Mouse (Mus musculus): Measurements from ENCODE around the gene Sstr5. TPM values are rescaled to one million over a fixed set of nuclear protein-coding genes. Genes with fewer than 3 reads are reported as not detected.

Gene Sstr5
- polyA plus RNA-seq, 1 experiment from 2014 or later = 0.76 TPM

DNA sequence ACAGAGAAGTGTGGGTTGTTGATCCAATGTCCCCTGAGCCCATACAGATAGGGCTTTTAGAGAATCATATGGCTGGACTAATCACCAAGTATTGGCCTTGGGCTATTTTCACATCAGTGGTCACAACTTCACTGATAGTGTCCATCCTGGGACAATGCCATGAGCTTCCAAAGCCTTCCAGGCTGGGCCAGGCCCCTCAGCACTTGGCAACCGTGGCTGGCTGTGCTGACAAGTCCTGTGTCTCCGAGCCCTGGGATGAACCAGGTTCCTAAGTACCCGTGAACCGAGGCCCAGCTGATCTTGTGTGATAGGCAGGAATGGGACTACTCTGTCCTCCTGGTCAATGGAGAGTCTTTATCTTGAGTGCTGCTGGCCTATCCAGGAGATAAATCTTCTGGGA, 33.0 kb downstream of the Sstr5 start:
- H3K4me1 ChIP-seq (replicated peaks; ENCODE audit: control insufficient read depth, insufficient read depth, low read length) = 0 out of 2 replicates have a peak, but pooled peaks cover 7% of the 10 kb centered on the region
- H3K36me3 ChIP-seq (replicated peaks; ENCODE audit: control insufficient read depth, insufficient read depth) = no peaks in the 10 kb centered on the region
- H3K4me3 ChIP-seq (replicated peaks; ENCODE audit: low read length) = no peak overlapping the region
- H3K9ac ChIP-seq = no peak overlapping the region
- no peak overlapping the region for H3K27ac ChIP-seq
- no peaks in the 10 kb centered on the region for H3K27me3 ChIP-seq (ENCODE audit: control insufficient read depth, insufficient read depth, low read length)
- 0 out of 2 replicates have a peak, but pooled peaks cover 3% of the 10 kb centered on the region for H3K9me3 ChIP-seq (ENCODE audit: control insufficient read depth, low read length)
- ATAC-seq (ENCODE audit: low FRiP score) = no peak
- no peak overlapping the region for H3K4me2 ChIP-seq (replicated peaks)
- no peak for DNase-seq (ENCODE audit: low spot score)
- 82% methylated on average over 4 of the region's 4 CpGs for WGBS

DNA sequence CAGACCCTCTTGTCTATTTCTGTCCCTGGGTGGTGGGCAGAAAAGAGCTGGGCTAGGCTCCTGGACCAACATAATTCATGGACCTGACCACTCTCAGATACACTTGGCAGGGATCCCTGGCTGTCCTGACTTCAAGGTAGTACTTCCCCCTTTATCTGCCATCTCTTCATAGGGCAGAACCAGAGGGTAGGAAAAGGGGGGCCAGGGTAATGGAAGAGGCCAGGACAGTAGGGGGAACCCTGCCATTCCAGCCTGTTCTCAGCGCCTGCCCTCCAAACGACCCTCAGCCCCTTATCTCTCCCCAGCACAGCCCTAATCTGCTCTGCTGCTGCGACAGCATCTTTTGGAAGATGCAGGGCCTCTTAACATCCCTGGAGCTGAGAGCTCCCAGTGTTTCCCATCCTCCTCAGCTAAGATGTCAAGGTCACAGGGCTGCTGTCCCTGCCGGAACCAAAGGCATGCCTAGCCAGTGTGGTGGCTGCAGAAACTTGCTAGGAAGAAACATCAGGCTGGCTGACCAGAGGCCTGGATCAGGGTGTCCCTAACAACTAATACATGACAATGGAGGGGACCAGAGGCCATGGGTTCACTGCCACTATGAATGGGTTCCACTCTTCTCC, 33.7 kb downstream of the Sstr5 start:
- 63% methylated on average over 4 of the region's 4 CpGs for WGBS
- Histone ChIP-seq H3K4me2 (replicated peaks) (no peak overlapping the region), H3K27ac (no peak overlapping the region), H3K9me3 (ENCODE audit: control insufficient read depth, low read length) (0 out of 2 replicates have a peak, but pooled peaks cover 3% of the 10 kb centered on the region), H3K9ac (no peak overlapping the region), H3K4me3 (replicated peaks; ENCODE audit: low read length) (no peak overlapping the region), H3K27me3 (ENCODE audit: control insufficient read depth, insufficient read depth, low read length) (no peaks in the 10 kb centered on the region), H3K4me1 (replicated peaks; ENCODE audit: control insufficient read depth, insufficient read depth, low read length) (0 out of 2 replicates have a peak, but pooled peaks cover 7% of the 10 kb centered on the region), H3K36me3 (replicated peaks; ENCODE audit: control insufficient read depth, insufficient read depth) (no peaks in the 10 kb centered on the region)
- DNase-seq (ENCODE audit: low spot score) (no peak), ATAC-seq (ENCODE audit: low FRiP score) (no peak)

DNA sequence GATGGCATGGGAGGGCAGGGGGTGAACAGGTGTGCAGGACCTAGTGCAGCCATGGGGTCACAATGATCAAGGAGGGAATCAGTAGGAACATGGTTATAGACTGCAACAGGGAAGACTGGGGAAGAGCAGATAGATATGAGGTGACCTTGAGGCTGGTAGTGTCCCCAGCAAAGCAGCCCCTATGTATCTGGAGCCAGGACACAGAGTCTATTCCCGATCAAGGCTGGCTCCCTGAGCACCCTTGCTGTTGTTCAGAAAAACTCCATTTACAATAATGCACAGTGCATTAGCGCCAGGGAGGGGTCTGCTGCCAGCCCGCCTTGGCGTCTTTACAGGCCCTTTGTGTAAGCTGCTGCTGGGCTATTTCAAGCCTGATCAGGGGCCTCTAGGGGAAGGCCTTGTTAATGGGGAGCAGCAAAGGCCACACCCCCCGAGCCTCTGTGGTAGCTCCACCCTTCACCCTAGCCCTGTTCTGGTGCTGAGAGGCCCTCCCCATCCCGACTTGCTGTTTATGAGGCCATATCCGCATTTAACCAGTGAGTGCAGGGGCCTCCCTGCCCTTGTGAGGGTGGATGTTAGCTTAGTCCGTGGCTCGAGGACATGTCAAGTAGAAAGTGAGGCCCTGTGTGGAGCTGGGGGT, 34.7 kb downstream of the Sstr5 start:
- H3K36me3 ChIP-seq (replicated peaks; ENCODE audit: control insufficient read depth, insufficient read depth) = no peaks in the 10 kb centered on the region
- DNase-seq (ENCODE audit: low spot score) = no peak

DNA sequence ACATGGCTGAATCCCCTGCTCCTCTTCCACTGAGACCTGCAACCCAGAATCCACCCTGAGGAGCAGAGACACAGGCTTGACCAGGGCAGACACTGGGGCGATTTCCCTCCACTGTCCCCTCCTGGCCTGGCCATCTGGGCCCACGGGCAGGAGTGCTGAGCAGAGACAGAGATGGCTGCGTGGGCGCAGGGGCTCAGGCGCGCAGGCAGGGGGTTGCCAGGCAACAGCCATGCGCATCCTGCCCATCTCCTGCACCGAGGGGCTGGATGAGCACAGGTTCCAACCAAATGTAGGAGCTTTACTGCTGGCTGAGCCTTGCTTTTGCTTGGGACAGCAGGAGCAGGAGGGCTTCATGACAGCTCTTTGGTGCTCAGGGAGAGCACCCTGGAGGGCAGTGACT, 40.5 kb downstream of the Sstr5 start:
- no peak overlapping the region for H3K4me2 ChIP-seq (replicated peaks)
- H3K9me3 ChIP-seq (ENCODE audit: control insufficient read depth, low read length) = 0 out of 2 replicates have a peak, but pooled peaks cover 3% of the 10 kb centered on the region
- 27% methylated on average over 8 of the region's 8 CpGs for WGBS
- H3K4me1 ChIP-seq (replicated peaks; ENCODE audit: control insufficient read depth, insufficient read depth, low read length) = 0 out of 2 replicates have a peak, but pooled peaks cover 11% of the 10 kb centered on the region
- no peak for ATAC-seq (ENCODE audit: low FRiP score)
- H3K27me3 ChIP-seq (ENCODE audit: control insufficient read depth, insufficient read depth, low read length) = no peaks in the 10 kb centered on the region
- H3K27ac ChIP-seq = no peak overlapping the region
- no peaks in the 10 kb centered on the region for H3K36me3 ChIP-seq (replicated peaks; ENCODE audit: control insufficient read depth, insufficient read depth)
- DNase-seq (ENCODE audit: low spot score) = no peak
- H3K4me3 ChIP-seq (replicated peaks; ENCODE audit: low read length) = no peak overlapping the region
- peak overlapping the region; percentile 31; the same call in 1 of the 2 replicates for H3K9ac ChIP-seq

More for the DNA sequence above, 34.7 kb downstream of the Sstr5 start:
- H3K4me1 ChIP-seq (replicated peaks; ENCODE audit: control insufficient read depth, insufficient read depth, low read length) = 0 out of 2 replicates have a peak, but pooled peaks cover 7% of the 10 kb centered on the region
- 20% methylated on average over 9 of the region's 9 CpGs for WGBS
- no peaks in the 10 kb centered on the region for H3K27me3 ChIP-seq (ENCODE audit: control insufficient read depth, insufficient read depth, low read length)
- H3K4me3 ChIP-seq (replicated peaks; ENCODE audit: low read length) = no peak overlapping the region
- H3K9me3 ChIP-seq (ENCODE audit: control insufficient read depth, low read length) = 0 out of 2 replicates have a peak, but pooled peaks cover 3% of the 10 kb centered on the region
- no peak overlapping the region for H3K9ac ChIP-seq
- H3K4me2 ChIP-seq (replicated peaks) = no peak overlapping the region
- H3K27ac ChIP-seq = no peak overlapping the region
- peak; percentile 51; the same call in 1 of the 2 replicates for ATAC-seq (ENCODE audit: low FRiP score)

DNA sequence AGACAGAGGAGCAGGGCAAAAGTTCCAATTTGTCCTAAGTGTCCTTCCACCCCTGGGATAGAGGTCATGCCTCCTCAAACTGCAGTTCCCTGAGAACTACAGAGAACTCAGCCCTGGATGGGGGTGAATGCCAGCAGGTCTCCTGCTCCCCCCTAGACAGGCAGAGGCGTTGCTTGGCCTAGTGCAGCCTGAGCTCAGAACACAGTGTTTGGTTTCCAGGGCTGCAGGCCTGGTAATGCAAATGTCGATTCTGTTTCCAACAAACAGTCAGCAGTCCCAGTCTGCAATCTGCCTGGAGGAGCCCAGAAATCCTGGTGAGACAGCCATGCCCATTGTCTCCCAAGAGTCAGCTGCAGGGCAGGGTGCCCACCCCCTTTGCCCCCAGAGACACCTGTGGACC, 42.8 kb downstream of the Sstr5 start, which contains the start of gene Tekt4:
Gene Tekt4, plus strand, starts transcription at position 344 of the 400 bp plus-strand sequence.
- 47% methylated on average over 2 of the region's 2 CpGs for WGBS
- no peak within 1 kb of the TSS for H3K27ac ChIP-seq
- ATAC-seq (ENCODE audit: low FRiP score) = no peak
- H3K4me1 ChIP-seq (replicated peaks; ENCODE audit: control insufficient read depth, insufficient read depth, low read length) = 0 out of 2 replicates have a peak, but pooled peaks cover 11% of the 10 kb centered on the region
- peak within 1 kb of the TSS; percentile 8; the same call in 1 of the 2 replicates for H3K9ac ChIP-seq
- no peak for DNase-seq (ENCODE audit: low spot score)
- H3K27me3 ChIP-seq (ENCODE audit: control insufficient read depth, insufficient read depth, low read length) = no peaks in the 10 kb centered on the region
- H3K9me3 ChIP-seq (ENCODE audit: control insufficient read depth, low read length) = no peaks in the 10 kb centered on the region
- no peak within 1 kb of the TSS for H3K4me3 ChIP-seq (replicated peaks; ENCODE audit: low read length)
- no peak within 1 kb of the TSS for H3K4me2 ChIP-seq (replicated peaks)
- H3K36me3 ChIP-seq (replicated peaks; ENCODE audit: control insufficient read depth, insufficient read depth) = no peaks in the 10 kb centered on the region

DNA sequence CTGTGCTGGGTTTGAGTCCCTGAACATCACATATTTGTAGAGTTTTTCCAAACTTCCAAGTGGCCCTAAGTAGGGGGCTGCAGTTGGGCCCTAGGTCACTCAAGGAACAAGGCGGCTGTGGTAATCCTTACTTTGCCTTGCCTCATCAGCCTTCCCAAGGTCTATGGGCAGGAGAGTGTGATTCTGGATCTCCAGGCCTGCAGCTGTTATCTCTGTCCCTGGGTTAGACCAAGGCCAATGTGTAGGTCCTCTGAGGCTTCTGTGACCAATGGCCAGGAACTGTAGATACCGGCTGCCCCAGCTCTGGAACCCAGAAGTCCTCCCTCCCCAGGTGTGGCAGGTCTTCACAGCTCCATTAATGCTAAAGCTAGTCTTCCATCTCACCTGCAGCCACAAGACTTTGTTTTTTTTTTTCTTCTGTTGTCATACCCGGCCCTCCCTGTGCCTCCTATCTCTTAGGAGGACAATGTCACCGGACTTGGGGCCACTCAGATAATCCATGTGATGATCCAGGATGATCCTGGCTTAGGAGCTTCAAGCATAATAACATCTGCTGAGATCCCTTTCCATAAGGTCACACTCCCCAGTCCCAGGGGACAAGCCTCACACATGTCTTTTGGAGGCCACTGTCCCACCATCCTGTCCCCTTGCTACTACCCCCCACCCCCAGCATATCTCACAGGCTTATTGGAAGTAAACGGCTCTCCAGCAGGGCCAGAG, 44.7 kb downstream of the Sstr5 start:
- Histone ChIP-seq H3K9ac (no peak overlapping the region), H3K27ac (no peak overlapping the region), H3K9me3 (ENCODE audit: control insufficient read depth, low read length) (no peaks in the 10 kb centered on the region), H3K4me3 (replicated peaks; ENCODE audit: low read length) (no peak overlapping the region), H3K4me1 (replicated peaks; ENCODE audit: control insufficient read depth, insufficient read depth, low read length) (0 out of 2 replicates have a peak, but pooled peaks cover 11% of the 10 kb centered on the region), H3K36me3 (replicated peaks; ENCODE audit: control insufficient read depth, insufficient read depth) (no peaks in the 10 kb centered on the region), H3K27me3 (ENCODE audit: control insufficient read depth, insufficient read depth, low read length) (no peaks in the 10 kb centered on the region), H3K4me2 (replicated peaks) (no peak overlapping the region)
- ATAC-seq (ENCODE audit: low FRiP score) (no peak), DNase-seq (ENCODE audit: low spot score) (no peak)
- WGBS = 82% methylated on average over 5 of the region's 5 CpGs

DNA sequence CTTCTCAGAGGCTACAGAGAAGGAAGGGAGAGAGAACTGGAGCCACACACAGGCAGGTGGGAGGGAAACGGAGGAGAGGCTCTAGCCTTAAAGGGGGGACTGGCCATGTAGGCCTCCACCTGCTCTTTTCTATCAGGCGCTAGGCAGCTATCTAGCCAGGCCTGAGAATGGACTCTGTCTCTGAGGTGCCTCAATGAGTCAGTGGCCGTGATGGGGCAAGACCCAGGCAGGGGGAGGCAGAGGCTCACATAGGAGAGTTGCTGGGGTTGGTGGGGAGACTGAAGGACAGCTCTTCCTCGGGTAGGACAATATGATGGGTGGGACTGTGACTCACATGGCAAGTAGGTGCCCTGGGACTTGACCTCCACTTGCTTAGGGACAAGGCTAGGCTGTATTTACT, 46.8 kb downstream of the Sstr5 start:
- H3K4me2 ChIP-seq (replicated peaks) = no peak overlapping the region
- H3K9ac ChIP-seq = no peak overlapping the region
- no peak overlapping the region for H3K4me3 ChIP-seq (replicated peaks; ENCODE audit: low read length)
- 67% methylated on average over 4 of the region's 4 CpGs for WGBS
- no peaks in the 10 kb centered on the region for H3K27me3 ChIP-seq (ENCODE audit: control insufficient read depth, insufficient read depth, low read length)
- no peaks in the 10 kb centered on the region for H3K9me3 ChIP-seq (ENCODE audit: control insufficient read depth, low read length)
- no peak overlapping the region for H3K27ac ChIP-seq
- no peaks in the 10 kb centered on the region for H3K36me3 ChIP-seq (replicated peaks; ENCODE audit: control insufficient read depth, insufficient read depth)
- 0 out of 2 replicates have a peak, but pooled peaks cover under 1% of the 10 kb centered on the region for H3K4me1 ChIP-seq (replicated peaks; ENCODE audit: control insufficient read depth, insufficient read depth, low read length)
- ATAC-seq (ENCODE audit: low FRiP score) (no peak), DNase-seq (ENCODE audit: low spot score) (no peak)

DNA sequence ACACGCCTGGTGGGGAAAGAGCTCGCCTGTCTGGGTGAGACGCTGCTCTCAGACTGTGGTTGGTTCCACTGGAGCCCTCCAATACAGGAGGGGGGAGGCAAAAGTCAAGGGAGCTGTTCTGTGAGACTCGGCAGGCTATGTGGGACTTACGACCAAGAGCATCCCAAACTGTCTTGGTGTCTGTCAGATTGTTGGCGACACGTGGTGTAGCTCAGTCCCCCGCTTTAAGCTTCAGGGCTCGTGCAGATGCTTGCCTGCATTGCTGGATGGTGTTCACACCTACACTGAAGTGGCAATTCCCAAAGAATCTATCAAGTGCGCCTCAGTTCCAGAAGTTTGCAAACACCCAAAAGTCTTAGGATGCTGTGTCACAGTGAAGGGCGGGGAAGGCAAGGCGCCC, 49.2 kb downstream of the Sstr5 start:
- ATAC-seq (ENCODE audit: low FRiP score) = no peak

DNA sequence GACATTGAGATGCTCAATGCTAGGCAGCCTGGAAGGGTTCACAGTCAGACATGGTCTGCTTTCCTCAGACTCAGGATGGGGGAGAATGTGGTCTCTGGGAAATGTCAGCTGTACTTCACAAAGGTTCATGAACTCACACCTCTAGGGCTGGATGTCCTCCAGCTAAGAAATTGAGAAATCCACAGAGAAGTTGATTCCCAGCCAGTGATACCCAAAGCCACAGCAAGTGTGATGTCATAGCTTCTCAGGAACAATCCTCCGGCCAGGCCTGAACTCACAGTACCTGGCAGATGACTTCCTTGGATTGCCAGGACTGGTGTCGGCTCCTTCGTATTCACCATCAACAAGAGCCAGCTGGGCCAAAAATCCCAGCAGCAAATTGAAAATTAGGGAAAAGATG, 51.2 kb downstream of the Sstr5 start:
- Histone ChIP-seq H3K4me3 (replicated peaks; ENCODE audit: low read length) (no peak overlapping the region), H3K36me3 (replicated peaks; ENCODE audit: control insufficient read depth, insufficient read depth) (no peaks in the 10 kb centered on the region), H3K4me2 (replicated peaks) (no peak overlapping the region), H3K27ac (no peak overlapping the region), H3K27me3 (ENCODE audit: control insufficient read depth, insufficient read depth, low read length) (no peaks in the 10 kb centered on the region), H3K9ac (no peak overlapping the region), H3K4me1 (replicated peaks; ENCODE audit: control insufficient read depth, insufficient read depth, low read length) (peaks cover 8% of the 10 kb centered on the region; the same call in 1 of the 2 replicates), H3K9me3 (ENCODE audit: control insufficient read depth, low read length) (no peaks in the 10 kb centered on the region)
- ATAC-seq (ENCODE audit: low FRiP score) (no peak), DNase-seq (ENCODE audit: low spot score) (no peak)
- WGBS = 89% methylated on average over 3 of the region's 3 CpGs

More for the DNA sequence above, 49.2 kb downstream of the Sstr5 start:
- H3K36me3 ChIP-seq (replicated peaks; ENCODE audit: control insufficient read depth, insufficient read depth) = no peaks in the 10 kb centered on the region
- WGBS = 87% methylated on average over 12 of the region's 12 CpGs
- H3K4me3 ChIP-seq (replicated peaks; ENCODE audit: low read length) = no peak overlapping the region
- H3K27me3 ChIP-seq (ENCODE audit: control insufficient read depth, insufficient read depth, low read length) = no peaks in the 10 kb centered on the region
- DNase-seq (ENCODE audit: low spot score) = no peak
- H3K9me3 ChIP-seq (ENCODE audit: control insufficient read depth, low read length) = no peaks in the 10 kb centered on the region
- H3K4me2 ChIP-seq (replicated peaks) = no peak overlapping the region
- H3K9ac ChIP-seq = no peak overlapping the region
- peaks cover 8% of the 10 kb centered on the region; the same call in 1 of the 2 replicates for H3K4me1 ChIP-seq (replicated peaks; ENCODE audit: control insufficient read depth, insufficient read depth, low read length)
- H3K27ac ChIP-seq = no peak overlapping the region

All from hindbrain, embryonic 14.5 days (tissue).